Mouse (Mus musculus) liver, adult 2 months (tissue): ENCODE results near the gene Myrip. TPM values are rescaled to one million over a fixed set of nuclear protein-coding genes. Genes with fewer than 3 reads are reported as not detected.
A peak's percentile ranks its signal among the peaks of the same experiment; 100 is the strongest.

Source experiments
- DNase-seq: peaks from one replicate; pipeline ENCODE4 v3.0.0-alpha.2; 2011; ENCODE audit warnings: low read depth, low spot score; ENCODE audit errors: extremely low read depth
- H3K27ac ChIP-seq: fragments of 200-500 bp; replicated peaks from 2 replicates; pipeline ENCODE4 v1.5.1; 2012; ENCODE audit warnings: low read depth, mild to moderate bottlenecking, control low read depth, inconsistent platforms, low read length; ENCODE audit not compliant: insufficient read depth
- H3K27me3 ChIP-seq: fragments of 200-500 bp; 2 replicates; pipeline ENCODE4 v1.6.1; 2012; ENCODE audit warnings: mild to moderate bottlenecking, moderate library complexity, low read length, inconsistent platforms; ENCODE audit not compliant: control insufficient read depth, insufficient read depth
- H3K36me3 ChIP-seq: fragments of 200-500 bp; 2 replicates; pipeline ENCODE4 v1.6.1; 2012; ENCODE audit warnings: low read length, inconsistent platforms; ENCODE audit not compliant: control insufficient read depth, insufficient read depth
- H3K4me1 ChIP-seq: fragments of 200-500 bp; 2 replicates; pipeline ENCODE4 v1.6.1; 2011; ENCODE audit warnings: low read length; ENCODE audit not compliant: control insufficient read depth, insufficient read depth
- H3K4me3 ChIP-seq: fragments of 200-500 bp; 2 replicates; pipeline ENCODE4 v1.5.1; 2011; ENCODE audit warnings: low read depth, mild to moderate bottlenecking, control low read depth, low read length, moderate library complexity; ENCODE audit not compliant: insufficient read depth
- H3K79me2 ChIP-seq: fragments of 200-500 bp; 2 replicates; pipeline ENCODE4 v1.6.1; 2012; ENCODE audit warnings: inconsistent platforms, mild to moderate bottlenecking, low read length, moderate library complexity; ENCODE audit not compliant: control insufficient read depth, insufficient read depth
- H3K9ac ChIP-seq: fragments of 200-500 bp; 2 replicates; pipeline ENCODE4 v1.6.1; 2012; ENCODE audit warnings: low read depth, mild to moderate bottlenecking, control low read depth, inconsistent platforms, low read length
- CTCF ChIP-seq: fragments of 200-500 bp; IDR thresholded peaks from 2 replicates; pipeline ENCODE4 v1.5.1; 2011; ENCODE audit warnings: low read depth, low read length, control low read depth
- POLR2A ChIP-seq: fragments of 200-500 bp; IDR thresholded peaks from 2 replicates; pipeline ENCODE4 v1.6.1; 2011; ENCODE audit warnings: low read length, control low read depth; ENCODE audit not compliant: insufficient read depth; ENCODE audit errors: extremely low read depth
- WGBS: fragments of 180-500 bp; shearing (Covaris S2); methylation state at CpG from one replicate; pipeline ENCODE4 v1.1.7; 2018; 5-methylcytosine and 5-hydroxymethylcytosine counted together
- polyA plus RNA-seq: library from polyadenylated mRNA; depleted of rRNA; stranded (reverse); fragments of >200 nt; gene quantifications from 2 replicates; pipeline ENCODE4 v1.2.3, GENCODE M21; 2012
- total RNA-seq: library from RNA; depleted of rRNA; stranded (reverse); fragments of >200 nt; gene quantifications from 2 replicates; pipeline ENCODE4 v1.2.3, GENCODE M21; 2014

The Myrip gene
- total and polyA plus RNA-seq, 2 experiments: 0.09 to 0.28 TPM

DNA sequence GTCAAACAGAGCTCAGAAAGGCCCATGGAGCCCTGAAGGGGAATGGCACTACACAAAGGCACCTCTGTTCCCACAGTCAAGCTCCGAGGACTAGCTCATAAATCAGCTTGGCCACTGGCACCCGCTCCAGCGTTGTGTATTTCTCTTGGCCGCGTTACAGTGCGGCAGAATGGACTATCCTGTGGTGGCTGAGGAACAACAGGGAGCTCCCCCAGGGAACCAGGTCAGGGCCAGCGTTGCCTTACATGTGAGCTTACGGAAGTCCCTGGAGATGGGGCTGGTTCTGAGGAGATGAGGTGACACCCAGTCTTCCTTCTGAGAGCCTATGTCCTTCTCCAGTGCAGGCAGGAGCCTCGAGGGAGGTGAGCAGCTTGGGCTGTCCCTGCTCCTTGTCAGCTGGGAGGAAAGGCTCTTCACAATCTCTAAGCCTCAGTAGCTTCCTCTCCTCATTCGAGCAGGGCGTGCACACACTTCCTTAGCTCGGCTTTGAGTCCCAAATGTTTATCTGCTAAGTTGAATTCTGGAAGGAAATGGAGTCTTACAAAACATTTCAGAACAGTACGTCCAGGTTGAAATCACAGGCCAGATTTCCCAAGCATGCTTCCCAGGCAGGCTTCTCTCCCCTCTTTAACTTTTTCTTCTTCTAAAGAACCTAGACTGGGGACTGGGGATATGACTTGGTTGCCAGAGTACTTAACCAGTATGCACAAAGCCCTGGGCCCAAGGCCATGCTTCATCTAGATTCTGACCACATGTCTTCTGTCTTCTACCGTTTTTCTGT is 59.3 kb downstream of the Myrip start:
- 72% methylated on average over 14 of the region's 14 CpGs for WGBS
- Histone ChIP-seq H3K4me3 (no peak overlapping the region; the same call in 1 of the 2 replicates), H3K36me3 (no peaks in the 10 kb centered on the region), H3K27ac (peak overlapping the region; percentile 74), H3K27me3 (no peaks in the 10 kb centered on the region; the same call in 1 of the 2 replicates), H3K4me1 (no peaks in the 10 kb centered on the region), H3K9ac (0 out of 2 replicates have a peak overlapping the region, but pooled peaks have one; percentile 11), H3K79me2 (no peaks in the 10 kb centered on the region)
- TF ChIP-seq CTCF (no peak), POLR2A (no peak)
- DNase-seq: no peak

DNA sequence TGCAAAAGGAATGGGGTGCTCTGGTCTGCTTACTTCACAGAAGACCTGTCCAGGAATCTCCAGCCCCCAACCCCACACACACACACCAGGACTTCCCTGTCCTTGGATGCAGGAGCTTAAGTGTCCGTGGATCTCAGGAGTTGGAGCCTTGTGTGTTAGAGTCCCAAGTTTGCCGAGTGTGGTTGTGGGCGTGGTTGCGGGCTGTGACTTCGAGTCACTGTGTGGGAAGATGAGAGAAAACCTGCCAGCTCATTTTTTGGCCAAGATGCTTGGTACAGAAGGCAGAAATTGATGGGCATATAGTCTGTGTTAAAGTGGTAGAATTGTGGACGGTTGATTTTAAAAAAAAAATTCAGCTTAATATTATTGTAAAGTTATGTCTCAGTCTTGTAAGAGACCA is 60.3 kb downstream of the Myrip start:
- no peaks in the 10 kb centered on the region; the same call in 1 of the 2 replicates for H3K27me3 ChIP-seq
- no peaks in the 10 kb centered on the region for H3K36me3 ChIP-seq
- H3K27ac ChIP-seq: no peak overlapping the region
- no peaks in the 10 kb centered on the region for H3K4me1 ChIP-seq
- H3K4me3 ChIP-seq: no peak overlapping the region
- H3K79me2 ChIP-seq: no peaks in the 10 kb centered on the region
- TF ChIP-seq CTCF: no peak
- no peak for TF ChIP-seq POLR2A
- no peak for DNase-seq
- WGBS: 87% methylated on average over 6 of the region's 6 CpGs
- no peak overlapping the region for H3K9ac ChIP-seq

DNA sequence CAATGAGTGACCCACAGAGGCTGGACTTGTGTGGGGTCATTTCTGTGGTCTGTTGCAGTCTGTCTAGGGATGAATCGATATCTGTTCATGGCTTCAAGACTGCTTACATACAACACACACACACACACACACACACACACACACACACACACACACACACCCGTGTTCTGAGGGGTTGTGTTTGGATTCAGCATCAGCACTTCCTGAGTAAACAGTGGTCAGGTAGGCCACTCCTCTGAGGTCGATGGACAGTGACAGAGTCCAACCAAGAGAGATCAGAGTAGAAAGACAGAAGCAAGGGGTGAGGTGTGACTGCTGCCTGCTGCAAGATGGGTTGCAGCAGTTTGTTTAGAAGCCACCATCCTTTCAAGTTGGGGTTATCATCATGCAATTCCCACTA is 61.4 kb downstream of the Myrip start:
- H3K79me2 ChIP-seq: no peaks in the 10 kb centered on the region
- no peak overlapping the region for H3K9ac ChIP-seq
- H3K36me3 ChIP-seq: no peaks in the 10 kb centered on the region
- DNase-seq: peak; percentile 85
- 16% methylated on average over 3 of the region's 3 CpGs for WGBS
- H3K27me3 ChIP-seq: no peaks in the 10 kb centered on the region
- no peaks in the 10 kb centered on the region for H3K4me1 ChIP-seq
- TF ChIP-seq CTCF (no peak), POLR2A (no peak)
- no peak overlapping the region for H3K4me3 ChIP-seq
- H3K27ac ChIP-seq: no peak overlapping the region

DNA sequence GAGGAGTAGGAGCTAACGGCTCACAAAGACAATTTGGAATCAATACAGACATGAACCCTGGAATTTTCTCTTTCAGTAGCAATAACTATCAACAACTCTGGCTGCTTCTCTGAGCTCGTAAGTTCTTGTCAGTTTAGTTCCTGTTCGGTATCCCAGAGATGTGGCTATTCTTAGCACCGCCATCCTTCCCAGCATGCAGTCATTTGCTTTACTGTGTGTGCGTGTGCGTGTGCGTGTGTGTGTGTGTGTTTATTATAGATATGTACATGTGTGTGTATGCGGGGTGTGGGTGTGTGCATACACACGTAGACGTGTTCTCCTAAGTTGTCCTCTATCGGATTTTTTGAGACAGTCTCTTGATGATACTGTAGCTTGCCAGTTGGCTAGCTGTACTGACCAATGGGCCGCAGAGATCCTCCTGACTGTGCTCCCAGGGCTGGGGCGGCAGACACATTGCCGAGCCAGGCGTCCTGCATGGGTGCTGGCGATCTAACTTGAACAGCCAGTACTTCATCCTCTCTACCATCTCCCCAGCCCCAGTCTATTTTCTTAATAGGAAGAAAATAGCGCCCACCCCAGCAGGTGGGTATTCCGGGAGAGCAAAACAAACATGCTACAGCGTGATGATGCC is 63.5 kb downstream of the Myrip start:
- Histone ChIP-seq H3K36me3 (no peaks in the 10 kb centered on the region), H3K27ac (no peak overlapping the region), H3K9ac (no peak overlapping the region), H3K27me3 (no peaks in the 10 kb centered on the region), H3K4me1 (no peaks in the 10 kb centered on the region), H3K79me2 (no peaks in the 10 kb centered on the region), H3K4me3 (no peak overlapping the region)
- no peak for DNase-seq
- no peak for TF ChIP-seq CTCF
- TF ChIP-seq POLR2A: no peak
- WGBS: 81% methylated on average over 19 of the region's 19 CpGs

DNA sequence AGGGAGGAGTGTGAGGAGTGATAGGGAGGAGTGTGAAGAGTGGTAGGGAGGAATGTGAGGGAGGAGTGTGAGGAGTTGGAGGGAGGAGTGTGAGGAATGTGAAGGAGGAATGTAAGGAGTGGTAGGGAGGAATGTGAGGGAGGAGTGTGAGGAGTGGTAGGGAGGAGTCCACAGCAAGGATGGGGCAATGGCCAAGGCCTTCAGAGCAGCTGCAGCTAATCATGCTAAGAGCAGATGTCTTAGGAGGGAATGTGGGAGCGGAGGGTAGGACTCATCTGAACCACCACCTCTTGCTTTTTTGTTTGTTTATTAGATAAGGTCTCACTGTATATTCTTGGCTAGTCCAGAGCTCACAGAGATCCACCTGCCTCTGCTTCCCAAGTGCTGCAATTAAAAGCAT is 66.2 kb downstream of the Myrip start:
- WGBS: 100% methylated on average over 1 of the region's 1 CpGs
- Histone ChIP-seq H3K79me2 (no peaks in the 10 kb centered on the region), H3K27ac (no peak overlapping the region), H3K4me3 (no peak overlapping the region), H3K36me3 (no peaks in the 10 kb centered on the region), H3K27me3 (no peaks in the 10 kb centered on the region), H3K9ac (no peak overlapping the region), H3K4me1 (no peaks in the 10 kb centered on the region)
- no peak for DNase-seq
- TF ChIP-seq POLR2A: no peak
- TF ChIP-seq CTCF: no peak

DNA sequence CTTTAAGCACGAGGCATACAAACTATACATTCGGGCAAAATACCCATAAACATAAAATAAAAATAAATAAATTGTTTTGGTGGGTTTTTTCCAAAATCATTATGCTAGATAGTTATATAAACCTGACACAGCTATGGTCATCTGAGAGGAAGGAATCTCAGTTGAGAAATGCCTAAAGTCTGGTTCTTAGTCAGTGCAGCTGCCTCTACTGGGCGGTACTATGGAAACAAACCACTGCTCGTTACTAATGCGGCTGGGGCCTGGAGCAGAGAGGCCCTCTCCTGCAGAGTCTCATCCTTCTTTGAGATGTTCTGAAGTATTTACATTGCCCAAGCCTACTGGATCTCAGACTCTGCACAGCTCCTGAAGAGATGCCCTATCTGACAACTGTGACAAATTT is 70.3 kb downstream of the Myrip start:
- Histone ChIP-seq H3K4me3 (no peak overlapping the region), H3K27ac (no peak overlapping the region), H3K9ac (no peak overlapping the region), H3K4me1 (no peaks in the 10 kb centered on the region), H3K79me2 (no peaks in the 10 kb centered on the region), H3K27me3 (no peaks in the 10 kb centered on the region), H3K36me3 (no peaks in the 10 kb centered on the region)
- 89% methylated on average over 5 of the region's 5 CpGs for WGBS
- TF ChIP-seq CTCF: no peak
- no peak for TF ChIP-seq POLR2A
- DNase-seq: no peak
